Mouse (Mus musculus): ENCODE results near the gene Med9.

DNA sequence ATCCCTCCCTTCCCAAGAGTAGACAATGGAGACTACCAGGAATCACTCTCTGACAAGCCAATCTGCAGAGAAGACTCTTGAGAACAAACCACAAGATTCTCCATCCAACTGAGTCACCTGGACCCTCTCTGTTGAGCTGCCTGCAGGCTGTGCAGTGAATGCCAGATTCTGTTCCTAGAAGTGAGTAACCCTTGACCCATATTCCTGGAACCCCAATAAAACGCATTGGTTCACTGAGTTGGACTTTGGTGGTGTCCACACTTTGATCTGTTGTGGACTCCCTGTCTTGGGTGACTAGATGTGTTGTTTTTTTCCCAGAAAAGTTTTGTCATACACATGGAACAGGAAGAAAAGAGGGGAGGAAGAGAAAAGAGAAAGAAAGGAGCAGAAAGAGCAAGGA lies 8.2 kb upstream of the Med9 start:
- TF ChIP-seq CTCF (IDR thresholded peaks at IDR 0.05; ENCODE audit: control insufficient read depth, insufficient read depth, insufficient read length) (no peak), USF1 (IDR thresholded peaks at IDR 0.05; ENCODE audit: low read depth) (no peak), FOSL1 (IDR thresholded peaks at IDR 0.05; ENCODE audit: insufficient read depth, low read length, poor library complexity, severe bottlenecking) (no peak), MAX (IDR thresholded peaks at IDR 0.05) (no peak)
